Mouse (Mus musculus) left cerebral cortex, postnatal 25 days (tissue): Measurements from ENCODE around the gene Rabggta. TPM values are rescaled to one million over a fixed set of nuclear protein-coding genes. Genes with fewer than 3 reads are reported as not detected.
A peak's percentile ranks its signal among the peaks of the same experiment; 100 is the strongest.

ENCODE experiments used
- DNase-seq, 2 experiments: peaks; one replicate each; pipeline ENCODE4 v3.0.0; 2022; ENCODE audit warnings: low spot score in 2 of 2, mixed read lengths in 1 of 2
- intact Hi-C: fragments of 180-260 bp; cut with DNase I; formaldehyde crosslinking; loops from one replicate; pipeline ENCODE4 v1.15.1; 2025
- total RNA-seq, 2 experiments: library from RNA; stranded (reverse); gene quantifications; 2 replicates each; pipeline ENCODE4 v1.2.3; 2021

Gene Rabggta
- total RNA-seq, 2 experiments from 2014 or later, result 45.6 to 45.8 TPM

- no peak for DNase-seq
- intact Hi-C loops, result no loop called here
Observed at GRCm38 (mm10) chr14:55735334-55735733, 13.3 kb upstream of the Rabggta start.

- no peak for DNase-seq
- intact Hi-C loops, result no loop called here
Observed at GRCm38 (mm10) chr14:55734869-55735268, 12.8 kb upstream of the Rabggta start.

GRCm38 (mm10) chr14:55733889-55734288, 11.8 kb upstream of the Rabggta start:
- no peak for DNase-seq
- intact Hi-C loops, result no loop called here

GRCm38 (mm10) chr14:55730531-55731032, 8.5 kb upstream of the Rabggta start:
- DNase-seq, result peak; percentile 21 to 74
- intact Hi-C loops, result no loop called here

- intact Hi-C loops, result no loop called here
- no peak for DNase-seq
Observed at GRCm38 (mm10) chr14:55730116-55730515, 8.1 kb upstream of the Rabggta start.

GRCm38 (mm10) chr14:55727889-55728685, 6.0 kb upstream of the Rabggta start:
- no peak for DNase-seq
- intact Hi-C loops, result no loop called here

- intact Hi-C loops, result no loop called here
Observed at GRCm38 (mm10) chr14:55726261-55726660, 4.2 kb upstream of the Rabggta start.

GRCm38 (mm10) chr14:55724411-55724871, 2.4 kb upstream of the Rabggta start:
- intact Hi-C loops, result loop anchor here (5.0 kb wide), 1 partner anchor 42 kb away; the partner anchor contains the start of gene Tinf2
- no peak for DNase-seq

More at GRCm38 (mm10) chr14:55726261-55726660, 4.2 kb upstream of the Rabggta start:
- no peak for DNase-seq

- intact Hi-C loops, result loop anchor here (2.0 to 5.0 kb wide), 2 partner anchors 19 to 41 kb away; partner anchors contain the start of gene Tinf2
- no peak for DNase-seq
Observed at GRCm38 (mm10) chr14:55723433-55723832, 1.4 kb upstream of the Rabggta start.

- intact Hi-C loops, result loop anchor here (2.0 to 5.0 kb wide), 2 partner anchors 20 to 40 kb away; partner anchors contain the start of gene Tinf2
- DNase-seq, result no peak
Observed at GRCm38 (mm10) chr14:55722438-55722945, 429 bp upstream of the Rabggta start.

GRCm38 (mm10) chr14:55721076-55721475, 987 bp downstream of the Rabggta start:
- intact Hi-C loops, result loop anchor here (5.0 kb wide), 1 partner anchor 39 kb away; the partner anchor contains the start of gene Tinf2

GRCm38 (mm10) chr14:55720666-55721065, 1.4 kb downstream of the Rabggta start:
- no peak for DNase-seq
- intact Hi-C loops, result loop anchor here (5.0 kb wide), 1 partner anchor 38 kb away; the partner anchor contains the start of gene Tinf2

More at GRCm38 (mm10) chr14:55721076-55721475, 987 bp downstream of the Rabggta start:
- no peak for DNase-seq

GRCm38 (mm10) chr14:55719737-55720136, 2.3 kb downstream of the Rabggta start:
- intact Hi-C loops, result loop anchor here (5.0 kb wide), 1 partner anchor 37 kb away; the partner anchor contains the start of gene Tinf2
- DNase-seq, result peak in 1 of 2 experiments; percentile 24

- intact Hi-C loops, result no loop called here
- DNase-seq, result no peak
Observed at GRCm38 (mm10) chr14:55716884-55717283, 5.2 kb downstream of the Rabggta start.

GRCm38 (mm10) chr14:55716271-55716670, 5.8 kb downstream of the Rabggta start:
- DNase-seq, result no peak
- intact Hi-C loops, result no loop called here

GRCm38 (mm10) chr14:55714893-55715292, 7.2 kb downstream of the Rabggta start:
- DNase-seq, result no peak
- intact Hi-C loops, result no loop called here

GRCm38 (mm10) chr14:55713729-55714122, 8.3 kb downstream of the Rabggta start, which contains the start of gene Tgm1:
Gene Tgm1 (minus strand): TSS chr14:55713926.
- intact Hi-C loops, result no loop called here
- DNase-seq, result no peak

GRCm38 (mm10) chr14:55713007-55713728, 8.9 kb downstream of the Rabggta start:
- intact Hi-C loops, result no loop called here

GRCm38 (mm10) chr14:55711786-55712185, 10.3 kb downstream of the Rabggta start:
- intact Hi-C loops, result no loop called here
- no peak for DNase-seq

More at GRCm38 (mm10) chr14:55713007-55713728, 8.9 kb downstream of the Rabggta start:
- DNase-seq, result no peak
